Mouse (Mus musculus): ENCODE measurements around the gene Cdh13. TPM values are rescaled to one million over a fixed set of nuclear protein-coding genes. Genes with fewer than 3 reads are reported as not detected.

Gene Cdh13
- polyA plus RNA-seq, 1 experiment: not detected

DNA sequence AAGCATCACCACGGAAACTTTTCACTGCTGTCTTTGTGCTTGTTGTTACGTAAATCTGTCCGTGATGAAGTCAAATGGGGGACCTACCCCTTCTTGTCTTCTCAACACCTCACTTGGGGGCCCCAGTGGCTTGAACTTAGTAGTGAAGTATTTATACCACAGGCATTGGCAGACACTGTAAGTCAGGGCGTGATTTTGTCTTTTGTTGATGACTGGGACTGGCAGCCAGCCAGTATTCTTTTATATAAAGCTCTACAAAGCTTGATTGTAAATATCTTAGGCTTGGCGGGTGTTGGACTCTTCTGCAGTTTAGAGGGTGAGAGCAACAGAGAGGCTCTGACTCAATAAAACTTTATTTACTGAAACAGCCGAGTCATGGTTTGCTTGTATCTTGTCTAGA lies 91.2 kb downstream of the Cdh13 start:
- TF ChIP-seq GATA1 (IDR thresholded peaks at IDR 0.05; ENCODE audit: borderline replicate concordance, low read length) (no peak), FLI1 (IDR thresholded peaks at IDR 0.05; ENCODE audit: low read length) (no peak)
- Histone ChIP-seq H3K4me1 (no peaks in the 10 kb centered on the region), H3K4me3 (replicated peaks) (no peak overlapping the region), H3K36me3 (replicated peaks; ENCODE audit: low read length) (no peaks in the 10 kb centered on the region), H3K27me3 (replicated peaks) (no peaks in the 10 kb centered on the region), H3K9me3 (peaks cover 81% of the 10 kb centered on the region)

DNA sequence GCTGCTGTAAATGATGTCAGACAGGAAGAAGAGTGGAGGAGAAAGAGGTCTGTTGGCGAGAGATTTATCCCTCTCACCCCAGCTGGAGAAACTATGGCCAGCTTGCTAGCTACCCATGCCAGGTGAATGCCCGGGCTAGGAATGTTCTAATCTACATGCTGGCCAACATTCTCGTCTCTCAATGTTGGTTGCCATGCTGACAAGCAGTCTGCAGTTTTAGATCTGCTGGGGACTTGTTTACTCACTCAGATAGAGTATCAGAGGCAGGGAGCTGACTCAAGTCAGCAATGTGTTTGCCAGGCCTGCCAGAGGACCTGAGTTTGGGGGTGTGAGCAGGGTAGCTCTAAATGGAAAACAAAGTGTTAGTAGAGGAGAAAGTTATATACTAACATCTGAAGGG lies 93.3 kb downstream of the Cdh13 start:
- no peaks in the 10 kb centered on the region for H3K4me1 ChIP-seq
- no peaks in the 10 kb centered on the region for H3K36me3 ChIP-seq (replicated peaks; ENCODE audit: low read length)
- H3K27me3 ChIP-seq (replicated peaks): no peaks in the 10 kb centered on the region
- H3K9me3 ChIP-seq: peaks cover 78% of the 10 kb centered on the region
- TF ChIP-seq GATA1 (IDR thresholded peaks at IDR 0.05; ENCODE audit: borderline replicate concordance, low read length) (no peak), FLI1 (IDR thresholded peaks at IDR 0.05; ENCODE audit: low read length) (no peak)
- H3K4me3 ChIP-seq (replicated peaks): no peak overlapping the region

DNA sequence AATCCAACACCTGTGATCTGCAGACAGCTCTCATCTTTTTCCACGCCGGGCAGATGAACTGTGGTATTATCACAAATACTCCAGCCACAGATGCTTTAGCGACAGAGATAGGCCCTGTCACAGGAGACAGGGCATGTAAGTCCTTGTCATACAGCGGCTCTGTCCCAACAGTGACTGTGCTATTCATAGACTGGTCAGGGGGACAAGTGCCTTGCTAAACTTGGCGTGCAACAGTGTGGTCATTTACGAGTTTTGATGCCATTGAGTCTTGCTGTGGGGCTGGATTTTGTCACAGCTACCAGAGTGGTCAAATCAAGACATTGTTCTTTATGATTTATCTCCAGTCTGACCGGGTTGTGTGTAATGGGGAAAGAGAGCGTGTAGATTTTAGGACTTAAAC lies 95.5 kb downstream of the Cdh13 start:
- Histone ChIP-seq H3K9me3 (peaks cover 77% of the 10 kb centered on the region), H3K4me1 (no peaks in the 10 kb centered on the region), H3K4me3 (replicated peaks) (no peak overlapping the region), H3K36me3 (replicated peaks; ENCODE audit: low read length) (no peaks in the 10 kb centered on the region), H3K27me3 (replicated peaks) (no peaks in the 10 kb centered on the region)
- TF ChIP-seq FLI1 (IDR thresholded peaks at IDR 0.05; ENCODE audit: low read length) (no peak), GATA1 (IDR thresholded peaks at IDR 0.05; ENCODE audit: borderline replicate concordance, low read length) (no peak)

- Histone ChIP-seq H3K4me1 (no peaks in the 10 kb centered on the region), H3K36me3 (replicated peaks; ENCODE audit: low read length) (no peaks in the 10 kb centered on the region), H3K4me3 (replicated peaks) (no peak overlapping the region), H3K9me3 (peaks cover 77% of the 10 kb centered on the region), H3K27me3 (replicated peaks) (no peaks in the 10 kb centered on the region)
- no peak for TF ChIP-seq GATA1 (IDR thresholded peaks at IDR 0.05; ENCODE audit: borderline replicate concordance, low read length)
- TF ChIP-seq FLI1 (IDR thresholded peaks at IDR 0.05; ENCODE audit: low read length): no peak
Measured at GRCm38 (mm10) chr8:118379657-118380056, 96.1 kb downstream of the Cdh13 start.

- H3K4me3 ChIP-seq (replicated peaks): no peak overlapping the region
- H3K36me3 ChIP-seq (replicated peaks; ENCODE audit: low read length): no peaks in the 10 kb centered on the region
- no peaks in the 10 kb centered on the region for H3K4me1 ChIP-seq
- no peaks in the 10 kb centered on the region for H3K27me3 ChIP-seq (replicated peaks)
- TF ChIP-seq GATA1 (IDR thresholded peaks at IDR 0.05; ENCODE audit: borderline replicate concordance, low read length) (no peak), FLI1 (IDR thresholded peaks at IDR 0.05; ENCODE audit: low read length) (no peak)
- peaks cover 75% of the 10 kb centered on the region for H3K9me3 ChIP-seq
Measured at GRCm38 (mm10) chr8:118380058-118380457, 96.5 kb downstream of the Cdh13 start.

DNA sequence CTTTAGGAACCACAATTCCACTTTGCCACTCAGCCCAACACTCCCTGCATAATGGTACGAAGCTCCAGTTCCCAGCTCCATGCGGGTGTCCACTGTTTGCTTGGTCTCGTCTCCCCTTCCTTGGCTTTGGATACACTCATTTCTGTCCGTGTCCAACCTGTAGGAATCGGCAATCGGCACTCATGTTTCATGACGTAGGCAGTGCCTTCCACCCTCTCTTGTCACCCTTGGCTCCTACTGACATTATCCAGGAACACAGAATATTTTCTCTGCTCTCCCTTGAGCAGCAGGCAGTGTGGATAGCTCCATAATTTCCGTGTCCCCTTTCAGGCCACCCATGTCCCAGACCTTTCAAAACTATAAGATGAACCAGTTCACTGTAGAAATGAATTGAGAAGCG lies 97.2 kb downstream of the Cdh13 start:
- Histone ChIP-seq H3K4me1 (no peaks in the 10 kb centered on the region), H3K4me3 (replicated peaks) (peak overlapping the region; percentile 56), H3K9me3 (peaks cover 76% of the 10 kb centered on the region), H3K36me3 (replicated peaks; ENCODE audit: low read length) (no peaks in the 10 kb centered on the region), H3K27me3 (replicated peaks) (no peaks in the 10 kb centered on the region)
- no peak for TF ChIP-seq FLI1 (IDR thresholded peaks at IDR 0.05; ENCODE audit: low read length)
- no peak for TF ChIP-seq GATA1 (IDR thresholded peaks at IDR 0.05; ENCODE audit: borderline replicate concordance, low read length)

DNA sequence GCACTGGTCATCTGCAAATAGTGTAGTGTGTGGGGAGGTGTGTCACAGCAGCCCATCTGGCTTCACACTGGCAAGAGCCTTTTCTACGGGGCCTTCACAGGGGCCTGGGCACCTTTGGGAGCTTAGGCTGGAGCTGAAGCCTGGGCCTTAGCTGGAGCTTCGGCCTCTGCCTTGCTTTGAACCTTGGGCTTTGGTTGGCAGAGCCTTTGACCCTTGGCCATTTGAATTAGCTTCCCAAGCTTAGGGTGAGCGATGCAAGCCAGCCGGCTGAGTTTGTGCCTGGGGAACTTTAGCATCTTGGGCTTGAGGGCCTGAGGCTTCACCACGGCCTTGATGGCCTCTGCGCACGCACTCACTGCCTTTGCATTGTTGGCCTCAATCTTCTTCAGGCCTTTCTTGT lies 98.1 kb downstream of the Cdh13 start:
- TF ChIP-seq FLI1 (IDR thresholded peaks at IDR 0.05; ENCODE audit: low read length) (no peak), GATA1 (IDR thresholded peaks at IDR 0.05; ENCODE audit: borderline replicate concordance, low read length) (no peak)
- Histone ChIP-seq H3K9me3 (peaks cover 76% of the 10 kb centered on the region), H3K4me1 (no peaks in the 10 kb centered on the region)

GRCm38 (mm10) chr8:118384314-118384713 lies 100.8 kb downstream of the Cdh13 start:
- Histone ChIP-seq H3K9me3 (peaks cover 68% of the 10 kb centered on the region), H3K36me3 (replicated peaks; ENCODE audit: low read length) (no peaks in the 10 kb centered on the region), H3K27me3 (replicated peaks) (no peaks in the 10 kb centered on the region), H3K4me3 (replicated peaks) (no peak overlapping the region), H3K4me1 (no peaks in the 10 kb centered on the region)
- TF ChIP-seq FLI1 (IDR thresholded peaks at IDR 0.05; ENCODE audit: low read length) (no peak), GATA1 (IDR thresholded peaks at IDR 0.05; ENCODE audit: borderline replicate concordance, low read length) (no peak)

More for the DNA sequence above, 98.1 kb downstream of the Cdh13 start:
- Histone ChIP-seq H3K27me3 (replicated peaks) (no peaks in the 10 kb centered on the region), H3K4me3 (replicated peaks) (no peak overlapping the region), H3K36me3 (replicated peaks; ENCODE audit: low read length) (no peaks in the 10 kb centered on the region)

- Histone ChIP-seq H3K4me3 (replicated peaks) (no peak overlapping the region), H3K9me3 (peaks cover 50% of the 10 kb centered on the region), H3K4me1 (no peaks in the 10 kb centered on the region)
Measured at GRCm38 (mm10) chr8:118389456-118389855, 105.9 kb downstream of the Cdh13 start.

DNA sequence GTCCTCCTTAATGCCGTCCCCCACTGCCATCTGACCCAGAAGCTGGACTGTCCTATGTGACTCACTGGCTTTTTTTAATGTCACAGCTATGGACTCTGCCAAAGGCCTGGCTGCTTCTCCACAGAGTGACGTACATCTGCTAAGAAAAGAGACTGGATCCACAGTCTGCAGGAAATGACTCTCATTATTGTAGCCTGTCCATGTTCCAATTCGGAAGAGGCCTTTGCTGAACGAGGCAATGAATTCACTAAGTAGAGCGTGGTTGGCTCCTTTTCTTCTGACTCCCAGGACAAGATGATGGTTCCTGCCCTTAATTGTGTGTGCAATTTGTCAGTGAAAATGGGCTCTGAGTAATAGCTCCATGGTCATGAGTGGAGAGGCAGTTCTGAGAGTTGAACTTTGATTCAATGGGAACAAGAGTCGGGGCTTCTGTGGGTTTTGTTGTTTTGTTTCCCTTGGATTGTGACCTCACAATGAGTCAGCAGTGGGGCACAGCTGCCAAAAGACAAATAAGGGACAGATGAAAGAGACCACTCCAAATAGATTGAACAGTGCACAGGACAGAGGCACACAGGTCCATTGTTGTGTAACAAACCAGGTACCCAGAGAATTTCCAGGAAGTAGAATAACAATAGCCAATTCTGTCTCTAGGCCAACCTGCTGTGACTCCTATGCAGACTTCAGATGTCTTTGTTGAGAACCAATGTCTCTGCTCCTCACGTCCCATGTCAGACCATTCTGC lies 110.5 kb downstream of the Cdh13 start:
- Histone ChIP-seq H3K36me3 (replicated peaks; ENCODE audit: low read length) (no peaks in the 10 kb centered on the region), H3K4me1 (no peaks in the 10 kb centered on the region), H3K9me3 (peaks cover 66% of the 10 kb centered on the region), H3K4me3 (replicated peaks) (no peak overlapping the region), H3K27me3 (replicated peaks) (no peaks in the 10 kb centered on the region)
- TF ChIP-seq FLI1 (IDR thresholded peaks at IDR 0.05; ENCODE audit: low read length) (no peak), GATA1 (IDR thresholded peaks at IDR 0.05; ENCODE audit: borderline replicate concordance, low read length) (no peak)

More at GRCm38 (mm10) chr8:118389456-118389855, 105.9 kb downstream of the Cdh13 start:
- Histone ChIP-seq H3K27me3 (replicated peaks) (no peaks in the 10 kb centered on the region), H3K36me3 (replicated peaks; ENCODE audit: low read length) (no peaks in the 10 kb centered on the region)
- TF ChIP-seq FLI1 (IDR thresholded peaks at IDR 0.05; ENCODE audit: low read length) (no peak), GATA1 (IDR thresholded peaks at IDR 0.05; ENCODE audit: borderline replicate concordance, low read length) (no peak)

Data from megakaryocyte, embryonic 14.5 days (primary cell).